Mouse (Mus musculus) mouse embryonic stem cell (cell line): ENCODE measurements around the gene Gpank1.

Source experiments
- in situ Hi-C, 2 experiments: fragments of 300-500 bp; cut with MboI; formaldehyde crosslinking; loops; 1 replicate in 1 of 2; 3 replicates in 1 of 2; pipeline ENCODE4 v1.14.3; 2019 to 2020; ENCODE audit warnings: low sequenced_read_pairs in 2 of 2, low pct_unique_long_range_greater_than_20kb in 1 of 2, mixed read lengths in 1 of 2; ENCODE audit not compliant: unreplicated experiment in 1 of 2

Gene Gpank1

DNA sequence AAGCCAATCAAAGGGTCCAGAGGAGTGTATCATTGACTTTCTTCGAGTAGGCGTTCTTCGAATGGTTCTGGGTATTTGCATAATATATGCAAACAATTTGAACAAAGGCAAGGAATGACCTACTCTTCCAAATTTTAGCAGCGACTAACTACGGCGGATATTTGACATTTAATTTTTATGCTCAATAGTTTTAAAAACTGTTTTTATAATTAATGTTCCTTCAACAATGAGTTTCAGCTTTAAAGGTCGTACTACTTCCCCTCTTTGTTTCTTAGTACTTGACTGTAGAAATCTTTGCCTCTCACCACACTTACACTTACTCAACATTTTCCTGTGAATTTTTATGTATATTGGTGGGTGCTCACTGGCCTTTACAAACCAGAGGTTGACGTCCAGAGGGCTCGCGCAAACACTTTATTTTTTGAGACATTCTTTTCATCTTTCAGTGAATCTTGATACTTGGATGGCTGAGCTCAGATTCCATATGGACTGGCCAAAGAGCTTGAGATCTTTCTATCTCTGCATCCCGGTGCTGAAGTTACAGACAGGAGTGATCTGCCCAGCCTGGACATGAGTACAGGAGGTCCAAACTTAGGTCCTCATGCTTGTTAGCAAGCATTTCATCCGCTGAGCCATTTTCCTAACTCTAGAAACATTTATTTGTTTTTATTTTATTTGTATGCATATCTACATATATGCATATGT, 44.3 kb downstream of the Gpank1 start:
- in situ Hi-C loops = loop anchor here in 1 of 2 experiments (5.0 kb wide), 1 partner anchor 67 kb away; the partner anchor contains the start of gene Atp6v1g2

DNA sequence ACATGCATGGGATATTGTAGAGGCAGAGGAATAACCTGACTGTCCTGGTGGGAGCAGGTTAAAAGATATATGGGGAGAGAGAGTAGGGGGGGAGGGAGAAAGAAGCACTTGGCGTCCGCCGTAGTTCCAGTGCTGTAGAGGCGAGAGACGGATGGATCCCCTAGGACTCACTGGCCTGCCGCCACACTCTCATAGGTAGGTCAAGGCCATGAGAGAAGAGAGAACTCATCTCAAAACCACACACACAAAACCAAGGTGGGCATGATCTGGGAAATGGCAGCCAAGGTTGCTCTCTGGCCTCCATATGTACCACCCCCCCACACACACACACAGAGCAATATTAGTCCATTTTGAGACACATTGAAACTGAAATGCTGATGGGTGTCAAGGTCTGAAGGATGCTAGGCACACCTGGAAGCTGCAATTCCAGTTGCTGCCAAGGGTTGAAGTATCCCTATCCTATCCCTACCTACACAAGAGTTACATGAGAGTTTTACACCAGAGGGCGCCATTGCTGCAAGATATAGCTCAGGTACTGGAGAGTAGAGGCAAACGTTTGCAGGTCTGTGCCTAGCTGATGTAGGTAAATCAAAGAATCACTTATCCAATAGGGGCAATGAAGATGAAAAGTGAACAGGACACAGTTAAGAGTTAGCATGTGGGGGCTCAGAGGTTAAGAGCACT, 45.2 kb downstream of the Gpank1 start:
- in situ Hi-C loops = loop anchor here in 1 of 2 experiments (5.0 kb wide), 1 partner anchor 66 kb away; the partner anchor contains the start of gene Atp6v1g2

DNA sequence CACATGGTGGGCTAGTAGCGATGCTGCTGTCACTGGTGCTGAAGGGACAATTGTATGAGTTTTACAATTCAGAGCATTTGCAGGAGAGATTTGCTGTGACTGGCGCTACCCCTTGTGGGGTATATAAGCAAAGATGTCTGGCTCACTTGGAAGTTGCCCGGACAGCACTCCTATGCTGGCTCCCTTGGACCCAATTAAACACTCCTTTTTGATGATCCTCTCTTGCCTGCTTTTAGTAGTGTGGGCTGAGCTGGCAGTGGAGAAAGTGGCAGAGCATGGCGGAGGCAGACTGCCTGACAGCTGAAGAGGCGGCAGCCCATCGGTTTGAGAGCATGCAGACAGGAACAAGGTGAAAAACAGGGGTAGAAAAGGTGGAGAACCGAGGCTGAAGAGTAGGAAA, 46.5 kb downstream of the Gpank1 start:
- in situ Hi-C loops = loop anchor here in 1 of 2 experiments (5.0 kb wide), 1 partner anchor 65 kb away; the partner anchor contains the start of gene Atp6v1g2

DNA sequence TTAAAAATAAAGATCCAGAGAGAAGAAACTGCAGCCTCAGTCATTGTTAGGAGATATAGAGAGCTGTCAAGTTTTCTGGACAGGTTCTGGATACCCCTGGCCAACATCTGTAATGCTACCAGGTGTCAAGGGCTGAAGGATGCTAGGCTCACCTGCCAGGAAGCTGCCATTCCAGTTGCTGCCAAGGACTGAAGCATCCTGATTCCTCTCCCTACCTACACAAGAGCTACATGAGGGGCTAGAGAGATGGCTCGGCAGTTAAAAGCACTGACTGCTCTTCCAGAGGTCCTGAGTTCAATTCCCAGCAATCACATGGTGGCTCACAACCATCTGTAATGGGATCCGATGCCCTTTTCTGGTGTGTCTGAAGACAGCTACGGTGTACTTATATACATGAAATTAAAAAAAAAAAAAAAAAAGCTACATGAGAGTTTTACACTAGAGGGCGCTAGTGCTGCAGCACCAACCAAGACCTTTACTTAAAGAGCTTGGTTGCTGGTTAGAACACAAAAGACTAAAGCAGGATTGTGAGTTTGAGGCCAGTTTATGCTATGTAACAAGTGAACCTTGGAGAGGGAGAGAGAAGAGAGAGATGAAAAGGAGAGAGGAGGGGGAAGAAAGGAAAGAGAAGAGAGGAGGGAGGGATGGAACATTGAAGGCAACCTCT, 47.4 kb downstream of the Gpank1 start:
- in situ Hi-C loops = loop anchor here in 1 of 2 experiments (5.0 kb wide), 1 partner anchor 64 kb away; the partner anchor contains the start of gene Atp6v1g2

DNA sequence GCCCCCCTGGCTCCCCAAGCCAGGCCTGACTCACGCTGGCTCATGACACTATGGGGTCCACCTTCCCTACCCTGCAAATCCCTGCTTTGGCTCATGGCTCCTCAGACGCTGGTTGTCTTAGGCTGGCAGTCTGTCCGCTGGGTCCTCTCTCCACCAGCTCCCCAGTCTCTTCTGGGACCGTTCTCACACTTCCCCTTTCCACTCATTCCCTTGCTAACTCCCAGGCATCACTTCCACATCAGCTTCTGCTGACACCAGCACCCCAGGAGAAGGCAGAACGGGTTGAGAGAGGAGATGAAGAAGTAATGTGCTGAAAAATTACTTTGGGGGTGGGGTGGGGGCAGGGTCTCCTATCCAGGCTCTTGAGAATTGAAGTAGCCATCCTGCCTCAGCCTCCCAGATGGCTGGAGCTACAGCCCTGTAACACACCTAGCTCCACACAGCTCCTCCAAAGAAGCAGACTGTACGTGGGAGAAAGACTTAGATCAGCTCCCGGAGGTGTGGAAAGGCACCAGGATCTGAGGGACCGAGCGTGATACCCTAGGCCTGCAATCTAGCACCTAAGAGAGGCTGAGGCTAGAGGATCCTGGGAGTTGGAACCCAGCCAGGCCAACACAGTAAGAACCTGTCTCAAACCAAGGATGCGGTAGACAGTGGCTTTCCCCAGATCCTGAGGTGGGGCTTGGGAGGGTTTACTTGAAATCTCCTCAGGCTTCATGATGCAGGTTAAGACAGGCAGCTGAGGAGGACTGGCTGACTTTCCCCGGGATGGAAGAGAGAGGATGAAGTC, 51.4 kb downstream of the Gpank1 start:
- in situ Hi-C loops = no loop called here

DNA sequence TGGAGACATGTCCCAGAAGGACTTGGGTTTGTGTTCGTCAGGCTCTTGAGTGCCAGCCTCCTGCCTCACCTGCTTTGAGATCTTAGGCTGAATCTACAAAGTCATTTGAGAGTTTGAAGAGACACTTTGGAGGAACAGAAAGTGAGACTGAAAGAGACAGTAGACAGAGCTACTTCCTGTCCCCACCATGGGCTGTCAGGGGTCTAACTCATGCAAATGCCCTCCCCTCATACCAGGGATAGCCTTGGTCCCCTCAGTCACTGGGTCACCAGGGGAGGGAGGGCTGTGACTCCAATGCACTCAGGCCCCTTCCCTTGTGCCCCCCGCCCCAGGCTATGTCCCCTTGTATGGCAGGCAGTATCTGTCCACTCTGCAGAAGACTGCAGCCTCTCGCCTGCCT, 52.1 kb downstream of the Gpank1 start:
- in situ Hi-C loops = no loop called here
